Comparison of ENCODE assay signal across 26 mouse cellular contexts in the genomic region with DNA sequence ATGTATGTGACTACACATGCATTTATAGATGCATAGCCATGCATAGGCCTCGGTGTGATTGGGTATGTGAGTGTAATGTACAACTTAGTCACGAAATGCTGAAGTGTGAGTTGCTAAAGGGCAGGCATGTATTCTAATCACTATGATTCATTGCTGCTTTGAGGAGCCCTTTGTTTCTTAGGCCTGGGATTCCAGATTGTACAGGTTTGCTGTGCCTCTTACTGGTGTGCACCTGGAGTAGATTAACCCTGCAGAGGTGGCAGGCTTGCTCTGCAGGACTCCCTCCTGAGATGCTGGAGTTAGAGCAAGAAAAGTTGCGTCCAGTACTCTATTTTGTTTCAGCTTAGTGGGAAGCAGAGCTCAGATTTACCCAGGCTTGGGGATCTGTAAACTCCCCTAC.
DNase-seq lines count a peak whose midpoint lies in the region; ATAC-seq and TF ChIP-seq lines count a peak whose summit lies in the region.
"Had no signal": no experiment of that assay in that cellular context is flagged by ENCODE, and none has a peak within 500 bp of the region (broad histone marks: within the 10 kb centered on the region; RNA-seq: fewer than 3 reads in every experiment).

No protein-coding gene starts in this region.

- WGBS in embryonic facial prominence, embryonic 11.5 days = 71% methylated on average over 3 of the region's 3 CpGs
- 19% methylated on average over 3 of the region's 3 CpGs for WGBS in limb, embryonic 11.5 days
- 22% methylated on average over 3 of the region's 3 CpGs for WGBS in limb, embryonic 14.5 days
- 93% methylated on average over 3 of the region's 3 CpGs for WGBS in cerebellum, adult 2 months
- WGBS in intestine, embryonic 16.5 days = 85% methylated on average over 3 of the region's 3 CpGs

- no peak overlapping the region for H3K4me3 ChIP-seq in embryonic facial prominence, embryonic 11.5 days (ENCODE audit: low read depth, low read length)
- H3K4me3 ChIP-seq in limb, embryonic 11.5 days (ENCODE audit: low read depth, low read length) = no peak overlapping the region
- H3K4me3 ChIP-seq in limb, embryonic 14.5 days (replicated peaks; ENCODE audit: low read length) = no peak overlapping the region
- no peak overlapping the region for H3K4me3 ChIP-seq in cerebellum, adult 2 months (replicated peaks; ENCODE audit: insufficient read depth, low read depth, low read length)
- no peak overlapping the region for H3K4me3 ChIP-seq in intestine, embryonic 16.5 days (ENCODE audit: low read length)
- H3K4me3 ChIP-seq: forebrain, embryonic 10.5 days; forebrain, embryonic 13.5 days; hindbrain, embryonic 10.5 days; hindbrain, embryonic 13.5 days; intestine, embryonic 15.5 days had no signal

- no peaks in the 10 kb centered on the region for H3K9me3 ChIP-seq in embryonic facial prominence, embryonic 11.5 days (replicated peaks; ENCODE audit: control insufficient read depth, low read length)
- H3K9me3 ChIP-seq in limb, embryonic 11.5 days (ENCODE audit: control insufficient read depth, low read length) = no peaks in the 10 kb centered on the region
- no peaks in the 10 kb centered on the region for H3K9me3 ChIP-seq in limb, embryonic 14.5 days (ENCODE audit: control insufficient read depth, low read length)
- H3K9me3 ChIP-seq in intestine, embryonic 16.5 days (ENCODE audit: control insufficient read depth, low read length) = no peaks in the 10 kb centered on the region
- H3K9me3 ChIP-seq: forebrain, embryonic 10.5 days; forebrain, embryonic 13.5 days; hindbrain, embryonic 10.5 days; hindbrain, embryonic 13.5 days; intestine, embryonic 15.5 days had no signal

- no peak for ATAC-seq in embryonic facial prominence, embryonic 11.5 days (replicated peaks; ENCODE audit: insufficient number of reproducible peaks, low FRiP score, low TSS enrichment, low read depth)
- ATAC-seq in limb, embryonic 11.5 days (ENCODE audit: insufficient number of reproducible peaks, low FRiP score, low TSS enrichment, low read depth) = peak; percentile 54; the same call in 1 of the 2 replicates
- peak; percentile 37; the same call in 1 of the 2 replicates for ATAC-seq in limb, embryonic 14.5 days (ENCODE audit: low FRiP score, low read depth)
- ATAC-seq in intestine, embryonic 16.5 days = no peak
- ATAC-seq: activated CD4-positive, CD25-positive, alpha-beta regulatory T cell, adult 4 months; CD4-positive, CD25-positive, alpha-beta regulatory T cell, adult 4 months; forebrain, embryonic 13.5 days; forebrain, embryonic 16.5 days; hindbrain, embryonic 16.5 days; intestine, embryonic 15.5 days had no signal

- H3K27me3 ChIP-seq in embryonic facial prominence, embryonic 11.5 days (ENCODE audit: control insufficient read depth, insufficient read depth, low read length) = no peaks in the 10 kb centered on the region
- no peaks in the 10 kb centered on the region for H3K27me3 ChIP-seq in limb, embryonic 11.5 days (ENCODE audit: control insufficient read depth, insufficient read depth, low read length)
- H3K27me3 ChIP-seq in limb, embryonic 14.5 days (ENCODE audit: control insufficient read depth, insufficient read depth, low read length) = no peaks in the 10 kb centered on the region
- H3K27me3 ChIP-seq in cerebellum, adult 2 months (ENCODE audit: control insufficient read depth, insufficient read depth, low read length) = no peaks in the 10 kb centered on the region
- H3K27me3 ChIP-seq in intestine, embryonic 16.5 days (replicated peaks; ENCODE audit: control insufficient read depth, insufficient read depth, low read length) = no peaks in the 10 kb centered on the region
- H3K27me3 ChIP-seq: forebrain, embryonic 13.5 days; hindbrain, embryonic 13.5 days; intestine, embryonic 15.5 days had no signal

- no peak overlapping the region for H3K9ac ChIP-seq in embryonic facial prominence, embryonic 11.5 days (replicated peaks; ENCODE audit: low read length)
- H3K9ac ChIP-seq in limb, embryonic 11.5 days (ENCODE audit: low read length) = no peak overlapping the region
- no peak overlapping the region for H3K9ac ChIP-seq in limb, embryonic 14.5 days (ENCODE audit: low read depth, low read length, severe bottlenecking)
- H3K9ac ChIP-seq in intestine, embryonic 16.5 days (ENCODE audit: low read depth, low read length) = no peak overlapping the region
- H3K9ac ChIP-seq: forebrain, embryonic 13.5 days; hindbrain, embryonic 13.5 days; intestine, embryonic 15.5 days had no signal

- no peak overlapping the region for H3K4me2 ChIP-seq in embryonic facial prominence, embryonic 11.5 days (ENCODE audit: low read depth, low read length)
- no peak overlapping the region for H3K4me2 ChIP-seq in limb, embryonic 11.5 days (ENCODE audit: low read depth, severe bottlenecking)
- no peak overlapping the region for H3K4me2 ChIP-seq in limb, embryonic 14.5 days (replicated peaks; ENCODE audit: low read depth, low read length, severe bottlenecking)
- no peak overlapping the region for H3K4me2 ChIP-seq in intestine, embryonic 16.5 days (ENCODE audit: low read depth, low read length)
- H3K4me2 ChIP-seq: forebrain, embryonic 13.5 days; heart, embryonic 11.5 days; hindbrain, embryonic 13.5 days; intestine, embryonic 15.5 days had no signal

- TF ChIP-seq CTCF in cerebellum, adult 2 months (IDR thresholded peaks at IDR 0.05; ENCODE audit: borderline replicate concordance, insufficient read depth, low read depth, low read length) = no peak

- H3K27ac ChIP-seq in embryonic facial prominence, embryonic 11.5 days (replicated peaks; ENCODE audit: low read depth, low read length) = no peak overlapping the region
- H3K27ac ChIP-seq in limb, embryonic 11.5 days (replicated peaks; ENCODE audit: low read depth, low read length) = peak overlapping the region; percentile 64; the same call in 1 of the 2 replicates
- peak overlapping the region; percentile 43; the same call in 1 of the 2 replicates for H3K27ac ChIP-seq in limb, embryonic 14.5 days (replicated peaks; ENCODE audit: low read depth, low read length)
- no peak overlapping the region for H3K27ac ChIP-seq in cerebellum, adult 2 months (ENCODE audit: insufficient read depth, low read length)
- no peak overlapping the region for H3K27ac ChIP-seq in intestine, embryonic 16.5 days (ENCODE audit: low read length)
- H3K27ac ChIP-seq: forebrain, embryonic 10.5 days; forebrain, embryonic 13.5 days; hindbrain, embryonic 10.5 days; hindbrain, embryonic 13.5 days; intestine, embryonic 15.5 days had no signal

- DNase-seq in heart, adult 11 months = peak; percentile 40
- DNase-seq in heart, postnatal 25 days (ENCODE audit: low spot score) = no peak
- DNase-seq in embryonic facial prominence, embryonic 11.5 days (ENCODE audit: low spot score) = peak; percentile 39
- DNase-seq in limb, embryonic 11.5 days (ENCODE audit: low spot score) = peak; percentile 56
- no peak for DNase-seq in limb, embryonic 14.5 days (ENCODE audit: low spot score)
- DNase-seq in cerebellum, adult 2 months = no peak
- DNase-seq in frontal cortex, postnatal 14 days (ENCODE audit: low spot score in 2 of 2) = no peak
- DNase-seq: adrenal gland, adult 8-10 months; adrenal gland, postnatal 25 days; cerebellum, adult 11-12 months; cerebellum, adult 9-10 months; cerebellum, postnatal 14 days; gastrocnemius, postnatal 10 days; gastrocnemius, postnatal 36 days; heart, postnatal 36 days had no signal

- intact Hi-C loops in heart, postnatal 25 days (cut with DNase I) = no loop called here

- TF ChIP-seq POLR2A in limb, embryonic 14.5 days (IDR thresholded peaks at IDR 0.05; ENCODE audit: borderline replicate concordance, extremely low read depth, insufficient read depth, insufficient read length) = no peak
- no peak for TF ChIP-seq POLR2A in cerebellum, adult 2 months (IDR thresholded peaks at IDR 0.05; ENCODE audit: borderline replicate concordance, insufficient read depth, low read length)

- H3K36me3 ChIP-seq in embryonic facial prominence, embryonic 11.5 days (replicated peaks; ENCODE audit: control insufficient read depth, insufficient read depth, low read depth, low read length) = no peaks in the 10 kb centered on the region
- H3K36me3 ChIP-seq in limb, embryonic 11.5 days (ENCODE audit: control insufficient read depth, insufficient read depth, low read length) = no peaks in the 10 kb centered on the region
- H3K36me3 ChIP-seq in limb, embryonic 14.5 days (ENCODE audit: control insufficient read depth, insufficient read depth, low read length) = no peaks in the 10 kb centered on the region
- no peaks in the 10 kb centered on the region for H3K36me3 ChIP-seq in intestine, embryonic 16.5 days (ENCODE audit: control insufficient read depth, insufficient read depth, low read length)
- H3K36me3 ChIP-seq: forebrain, embryonic 10.5 days; hindbrain, embryonic 10.5 days; hindbrain, embryonic 13.5 days; intestine, embryonic 15.5 days had no signal

- no peaks in the 10 kb centered on the region for H3K4me1 ChIP-seq in embryonic facial prominence, embryonic 11.5 days (ENCODE audit: control insufficient read depth, insufficient read depth, low read length)
- H3K4me1 ChIP-seq in limb, embryonic 11.5 days (ENCODE audit: control insufficient read depth, insufficient read depth, low read length) = peaks cover 14% of the 10 kb centered on the region
- 0 out of 2 replicates have a peak, but pooled peaks cover 6% of the 10 kb centered on the region for H3K4me1 ChIP-seq in limb, embryonic 14.5 days (ENCODE audit: control insufficient read depth, insufficient read depth, low read length)
- no peaks in the 10 kb centered on the region for H3K4me1 ChIP-seq in cerebellum, adult 2 months (ENCODE audit: control insufficient read depth, insufficient read depth, low read length)
- H3K4me1 ChIP-seq in intestine, embryonic 16.5 days (ENCODE audit: control insufficient read depth, insufficient read depth, low read length) = no peaks in the 10 kb centered on the region
- H3K4me1 ChIP-seq: hindbrain, embryonic 10.5 days; intestine, embryonic 15.5 days had no signal

Comparison
In these comparisons a context has a peak if more than half of its experiments do, and no peak if none do; other contexts are left out.
1. DNase-seq: peak in heart, adult 11 months (single experiment), embryonic facial prominence, embryonic 11.5 days (single experiment) and limb, embryonic 11.5 days (single experiment); none in heart, postnatal 25 days (single experiment), limb, embryonic 14.5 days (single experiment), cerebellum, adult 2 months (0 of 2) and frontal cortex, postnatal 14 days (0 of 2).
2. ATAC-seq: peak in limb, embryonic 11.5 days (single experiment) and limb, embryonic 14.5 days (single experiment); none in embryonic facial prominence, embryonic 11.5 days (single experiment) and intestine, embryonic 16.5 days (single experiment).
3. H3K27ac ChIP-seq: peak in limb, embryonic 11.5 days (single experiment) and limb, embryonic 14.5 days (single experiment); none in embryonic facial prominence, embryonic 11.5 days (single experiment), cerebellum, adult 2 months (single experiment) and intestine, embryonic 16.5 days (single experiment).